Mouse (Mus musculus) heart, embryonic 11.5 days (tissue): ENCODE data around the gene Stil. TPM values are rescaled to one million over a fixed set of nuclear protein-coding genes. Genes with fewer than 3 reads are reported as not detected.
A peak's percentile ranks its signal among the peaks of the same experiment; 100 is the strongest.

ENCODE experiments used
- ATAC-seq: fragments of 200-750 bp; cut with Nextera tagmentation; replicated peaks from 2 replicates; pipeline ENCODE4 v1.8.0; 2017; ENCODE audit warnings: moderate library complexity; ENCODE audit not compliant: insufficient number of reproducible peaks, low FRiP score, low TSS enrichment
- H3K27ac ChIP-seq: fragments of 300-500 bp; sonication (generic); 2 replicates; pipeline ENCODE4 v1.5.1; 2014; ENCODE audit warnings: mild to moderate bottlenecking, low read depth, low read length
- H3K27me3 ChIP-seq: fragments of 300-500 bp; sonication (generic); 2 replicates; pipeline ENCODE4 v1.6.1; 2014; ENCODE audit warnings: mild to moderate bottlenecking, low read length, mixed read lengths; ENCODE audit not compliant: control insufficient read depth, insufficient read depth
- H3K36me3 ChIP-seq: fragments of 300-500 bp; sonication (generic); 2 replicates; pipeline ENCODE4 v1.6.1; 2014; ENCODE audit warnings: mild to moderate bottlenecking, low read length, moderate library complexity, mixed read lengths; ENCODE audit not compliant: control insufficient read depth, insufficient read depth
- H3K4me1 ChIP-seq: fragments of 300-500 bp; sonication (generic); 2 replicates; pipeline ENCODE4 v1.6.1; 2014; ENCODE audit warnings: low read length; ENCODE audit not compliant: control insufficient read depth, insufficient read depth
- H3K4me2 ChIP-seq: fragments of 300-500 bp; sonication (generic); 2 replicates; pipeline ENCODE4 v1.6.1; 2014; ENCODE audit warnings: mild to moderate bottlenecking, moderate library complexity
- H3K4me3 ChIP-seq: fragments of 300-500 bp; sonication (generic); 2 replicates; pipeline ENCODE4 v1.5.1; 2014; ENCODE audit warnings: low read depth, low read length
- H3K9ac ChIP-seq: fragments of 300-500 bp; sonication (generic); 2 replicates; pipeline ENCODE4 v1.6.1; 2014; ENCODE audit warnings: mild to moderate bottlenecking, low read depth, low read length, moderate library complexity
- H3K9me3 ChIP-seq: fragments of 300-500 bp; sonication (generic); replicated peaks from 2 replicates; pipeline ENCODE4 v1.6.1; 2016; ENCODE audit warnings: low read length; ENCODE audit not compliant: control insufficient read depth
- WGBS: fragments of 180-500 bp; shearing (Covaris S2); extraction: QIAGEN DNeasy Blood & Tissue Kit; methylation state at CpG from one replicate; pipeline ENCODE4 v1.1.7; 2014; ENCODE audit not compliant: insufficient replicate concordance; 5-methylcytosine and 5-hydroxymethylcytosine counted together
- polyA plus RNA-seq: library from polyadenylated mRNA; unstranded; fragments of >200 nt; fragmentation: Nextera tagmentation; extraction: Ambion mirVana; gene quantifications from 2 replicates; pipeline ENCODE4 v1.2.1, GENCODE M21; 2014

Gene Stil
- polyA plus RNA-seq, 1 experiment from 2014 or later, result 15.3 TPM

- WGBS, result 88% methylated on average over 1 of the region's 1 CpGs
- H3K36me3 ChIP-seq, result no peaks in the 10 kb centered on the region
- no peak overlapping the region for H3K4me3 ChIP-seq
- no peaks in the 10 kb centered on the region for H3K9me3 ChIP-seq
- no peak for ATAC-seq
- H3K9ac ChIP-seq, result no peak overlapping the region
- no peak overlapping the region for H3K4me2 ChIP-seq
- H3K27ac ChIP-seq, result no peak overlapping the region
- H3K4me1 ChIP-seq, result 0 out of 2 replicates have a peak, but pooled peaks cover 3% of the 10 kb centered on the region
- no peaks in the 10 kb centered on the region for H3K27me3 ChIP-seq
Measured at GRCm38 (mm10) chr4:114982619-114983018, 17.3 kb upstream of the Stil start.

- no peak for ATAC-seq
- H3K4me2 ChIP-seq, result no peak overlapping the region
Measured at GRCm38 (mm10) chr4:114983020-114983419, 16.9 kb upstream of the Stil start.

GRCm38 (mm10) chr4:114986211-114986590, 13.8 kb upstream of the Stil start:
- Histone ChIP-seq H3K4me2 (peak overlapping the region; percentile 76), H3K4me3 (peak overlapping the region; percentile 88), H3K9me3 (no peaks in the 10 kb centered on the region), H3K27ac (peak overlapping the region; percentile 100), H3K27me3 (no peaks in the 10 kb centered on the region), H3K9ac (peak overlapping the region; percentile 97), H3K4me1 (0 out of 2 replicates have a peak, but pooled peaks cover 3% of the 10 kb centered on the region), H3K36me3 (no peaks in the 10 kb centered on the region)
- peak; percentile 12; the same call in 1 of the 2 replicates for ATAC-seq
- WGBS, result 4% methylated on average over 8 of the region's 8 CpGs

More at GRCm38 (mm10) chr4:114983020-114983419, 16.9 kb upstream of the Stil start:
- Histone ChIP-seq H3K4me1 (0 out of 2 replicates have a peak, but pooled peaks cover 3% of the 10 kb centered on the region), H3K36me3 (no peaks in the 10 kb centered on the region), H3K27ac (no peak overlapping the region), H3K9ac (no peak overlapping the region), H3K27me3 (no peaks in the 10 kb centered on the region), H3K9me3 (no peaks in the 10 kb centered on the region), H3K4me3 (no peak overlapping the region)
- 77% methylated on average over 1 of the region's 1 CpGs for WGBS

GRCm38 (mm10) chr4:114986591-114987432, 13.1 kb upstream of the Stil start, which contains the start of gene Cmpk1:
TSS of gene Cmpk1 (minus strand) at chr4:114987241.
- Histone ChIP-seq H3K4me1 (0 out of 2 replicates have a peak, but pooled peaks cover 3% of the 10 kb centered on the region), H3K9ac (peak within 1 kb of the TSS; percentile 97), H3K4me2 (peak within 1 kb of the TSS; percentile 76), H3K4me3 (peak within 1 kb of the TSS; percentile 88), H3K36me3 (no peaks in the 10 kb centered on the region), H3K9me3 (no peaks in the 10 kb centered on the region), H3K27me3 (no peaks in the 10 kb centered on the region), H3K27ac (peak within 1 kb of the TSS; percentile 100)
- under 1% methylated on average over 92 of the region's 93 CpGs for WGBS
- ATAC-seq, result peak; percentile 92

- Histone ChIP-seq H3K27ac (no peak overlapping the region), H3K4me1 (no peaks in the 10 kb centered on the region), H3K9ac (no peak overlapping the region), H3K4me3 (no peak overlapping the region), H3K36me3 (no peaks in the 10 kb centered on the region), H3K27me3 (0 out of 2 replicates have a peak, but pooled peaks cover 2% of the 10 kb centered on the region), H3K4me2 (no peak overlapping the region), H3K9me3 (no peaks in the 10 kb centered on the region)
- WGBS, result 80% methylated on average over 3 of the region's 3 CpGs
- no peak for ATAC-seq
Measured at GRCm38 (mm10) chr4:114994218-114994617, 5.7 kb upstream of the Stil start.

- H3K9me3 ChIP-seq, result no peaks in the 10 kb centered on the region
- 0 out of 2 replicates have a peak, but pooled peaks cover 2% of the 10 kb centered on the region for H3K27me3 ChIP-seq
- WGBS, result 43% methylated on average over 3 of the region's 3 CpGs
- ATAC-seq, result no peak
- H3K4me3 ChIP-seq, result no peak overlapping the region
- H3K4me1 ChIP-seq, result peaks cover 5% of the 10 kb centered on the region
- H3K4me2 ChIP-seq, result no peak overlapping the region
- H3K27ac ChIP-seq, result no peak overlapping the region
- no peak overlapping the region for H3K9ac ChIP-seq
- no peaks in the 10 kb centered on the region for H3K36me3 ChIP-seq
Measured at GRCm38 (mm10) chr4:114997051-114997450, 2.9 kb upstream of the Stil start.

GRCm38 (mm10) chr4:114999445-114999772, 550 bp upstream of the Stil start:
- Histone ChIP-seq H3K27me3 (no peaks in the 10 kb centered on the region), H3K4me2 (peak overlapping the region; percentile 73), H3K36me3 (no peaks in the 10 kb centered on the region), H3K4me3 (peak overlapping the region; percentile 77), H3K9ac (peak overlapping the region; percentile 81), H3K4me1 (peaks cover 5% of the 10 kb centered on the region), H3K9me3 (no peaks in the 10 kb centered on the region), H3K27ac (peak overlapping the region; percentile 94)
- 8% methylated on average over 9 of the region's 9 CpGs for WGBS
- ATAC-seq, result peak; percentile 12

- 2% methylated on average over 8 of the region's 8 CpGs for WGBS
- peak overlapping the region; percentile 85 for H3K27ac ChIP-seq
Measured at GRCm38 (mm10) chr4:115000429-115000795, 453 bp downstream of the Stil start.

More at GRCm38 (mm10) chr4:115000429-115000795, 453 bp downstream of the Stil start:
- H3K4me1 ChIP-seq, result peaks cover 5% of the 10 kb centered on the region
- H3K4me2 ChIP-seq, result peak overlapping the region; percentile 71
- peak; percentile 58; the same call in 1 of the 2 replicates for ATAC-seq
- H3K4me3 ChIP-seq, result peak overlapping the region; percentile 77
- H3K27me3 ChIP-seq, result no peaks in the 10 kb centered on the region
- peak overlapping the region; percentile 82 for H3K9ac ChIP-seq
- H3K9me3 ChIP-seq, result no peaks in the 10 kb centered on the region
- H3K36me3 ChIP-seq, result no peaks in the 10 kb centered on the region
